Mouse (Mus musculus) E14TG2a.4 (cell line): Measurements from ENCODE around the gene Olfr736.

ENCODE experiments used
- H3K27me3 ChIP-seq: 2 replicates; pipeline ENCODE4 v1.6.1; 2014; ENCODE audit warnings: low read length, control low read depth; ENCODE audit not compliant: insufficient read depth
- H3K36me3 ChIP-seq: 2 replicates; pipeline ENCODE4 v1.6.1; 2014; ENCODE audit warnings: low read length, control low read depth; ENCODE audit not compliant: insufficient read depth
- H3K4me1 ChIP-seq: replicated peaks from 2 replicates; pipeline ENCODE4 v1.6.1; 2014; ENCODE audit warnings: low read depth, low read length, control low read depth
- H3K4me3 ChIP-seq: replicated peaks from 2 replicates; pipeline ENCODE4 v1.5.1; 2014; ENCODE audit warnings: mild to moderate bottlenecking, low read length
- H3K9me3 ChIP-seq: 2 replicates; pipeline ENCODE4 v1.6.1; 2014; ENCODE audit warnings: low read length, control low read depth
- CTCF ChIP-seq: conservative IDR thresholded peaks from 2 replicates; pipeline ENCODE4 v1.5.1; 2014; ENCODE audit warnings: low read length
- NANOG ChIP-seq: IDR thresholded peaks from 2 replicates; pipeline ENCODE4 v1.6.1; 2014; ENCODE audit warnings: borderline replicate concordance, low read length, mixed read lengths
- POU5F1 ChIP-seq: IDR thresholded peaks from 2 replicates; pipeline ENCODE4 v1.6.1; 2014; ENCODE audit warnings: low read length, borderline replicate concordance

The Olfr736 gene

GRCm38 (mm10) chr14:50380863-50381262 is at the start of gene Olfr736:
TSS of gene Olfr736 (plus strand) at chr14:50381163.
- Histone ChIP-seq H3K27me3 (no peaks in the 10 kb centered on the region), H3K9me3 (no peaks in the 10 kb centered on the region), H3K36me3 (no peaks in the 10 kb centered on the region), H3K4me3 (no peak within 1 kb of the TSS), H3K4me1 (no peaks in the 10 kb centered on the region)
- no peak for TF ChIP-seq POU5F1
- no peak for TF ChIP-seq NANOG
- no peak for TF ChIP-seq CTCF

GRCm38 (mm10) chr14:50348796-50349195 is 32.2 kb upstream of the Olfr736 start, which contains the start of gene Olfr735:
TSS of gene Olfr735 (minus strand) at chr14:50348872.
- no peak for TF ChIP-seq POU5F1
- no peak for TF ChIP-seq NANOG
- no peak for TF ChIP-seq CTCF
- H3K36me3 ChIP-seq = no peaks in the 10 kb centered on the region
- no peaks in the 10 kb centered on the region for H3K27me3 ChIP-seq
- no peak within 1 kb of the TSS for H3K4me3 ChIP-seq
- no peaks in the 10 kb centered on the region for H3K4me1 ChIP-seq
- no peaks in the 10 kb centered on the region for H3K9me3 ChIP-seq

- no peaks in the 10 kb centered on the region for H3K36me3 ChIP-seq
- H3K4me3 ChIP-seq = no peak overlapping the region
- H3K4me1 ChIP-seq = no peaks in the 10 kb centered on the region
- TF ChIP-seq CTCF (peak; percentile 59), NANOG (no peak)
- no peaks in the 10 kb centered on the region for H3K27me3 ChIP-seq
- H3K9me3 ChIP-seq = peaks cover 17% of the 10 kb centered on the region
These were observed 28.5 kb upstream of the Olfr736 start for GRCm38 (mm10) chr14:50352438-50352837.

GRCm38 (mm10) chr14:50356725-50357124 is 24.2 kb upstream of the Olfr736 start:
- Histone ChIP-seq H3K4me1 (no peaks in the 10 kb centered on the region), H3K4me3 (no peak overlapping the region), H3K36me3 (no peaks in the 10 kb centered on the region), H3K27me3 (no peaks in the 10 kb centered on the region), H3K9me3 (peaks cover 17% of the 10 kb centered on the region)
- TF ChIP-seq NANOG (no peak), CTCF (no peak), POU5F1 (no peak)

- Histone ChIP-seq H3K36me3 (no peaks in the 10 kb centered on the region), H3K27me3 (no peaks in the 10 kb centered on the region), H3K4me3 (no peak within 1 kb of the TSS), H3K4me1 (no peaks in the 10 kb centered on the region), H3K9me3 (peaks cover 17% of the 10 kb centered on the region)
- no peak for TF ChIP-seq NANOG
These were observed 23.4 kb upstream of the Olfr736 start, which contains the start of gene Tlr11 for GRCm38 (mm10) chr14:50357593-50357992. TSS of gene Tlr11 (plus strand) at chr14:50357914.

GRCm38 (mm10) chr14:50360480-50360879 is 20.5 kb upstream of the Olfr736 start:
- TF ChIP-seq NANOG (no peak), POU5F1 (no peak), CTCF (no peak)
- no peaks in the 10 kb centered on the region for H3K36me3 ChIP-seq

GRCm38 (mm10) chr14:50363561-50363960 is 17.4 kb upstream of the Olfr736 start:
- Histone ChIP-seq H3K4me1 (no peaks in the 10 kb centered on the region), H3K9me3 (no peaks in the 10 kb centered on the region), H3K36me3 (no peaks in the 10 kb centered on the region), H3K27me3 (no peaks in the 10 kb centered on the region), H3K4me3 (no peak overlapping the region)
- TF ChIP-seq CTCF = no peak
- no peak for TF ChIP-seq POU5F1
- TF ChIP-seq NANOG = no peak

More at GRCm38 (mm10) chr14:50360480-50360879, 20.5 kb upstream of the Olfr736 start:
- no peaks in the 10 kb centered on the region for H3K27me3 ChIP-seq
- H3K4me1 ChIP-seq = no peaks in the 10 kb centered on the region
- H3K4me3 ChIP-seq = no peak overlapping the region
- peaks cover 4% of the 10 kb centered on the region; the same call in 1 of the 2 replicates for H3K9me3 ChIP-seq

- no peak within 1 kb of the TSS for H3K4me3 ChIP-seq
- no peaks in the 10 kb centered on the region for H3K9me3 ChIP-seq
- TF ChIP-seq NANOG (no peak), POU5F1 (no peak), CTCF (no peak)
- no peaks in the 10 kb centered on the region for H3K27me3 ChIP-seq
- no peaks in the 10 kb centered on the region for H3K36me3 ChIP-seq
- no peaks in the 10 kb centered on the region for H3K4me1 ChIP-seq
These were observed 26.3 kb downstream of the Olfr736 start, which contains the start of gene Olfr738 for GRCm38 (mm10) chr14:50407268-50407667. TSS of gene Olfr738 (plus strand) at chr14:50407568.

GRCm38 (mm10) chr14:50418326-50418725 is 37.4 kb downstream of the Olfr736 start, which contains the start of gene Olfr739:
TSS of gene Olfr739 (plus strand) at chr14:50418626.
- Histone ChIP-seq H3K4me3 (no peak within 1 kb of the TSS), H3K27me3 (no peaks in the 10 kb centered on the region), H3K36me3 (no peaks in the 10 kb centered on the region), H3K9me3 (no peaks in the 10 kb centered on the region), H3K4me1 (no peaks in the 10 kb centered on the region)
- no peak for TF ChIP-seq NANOG
- TF ChIP-seq POU5F1 = no peak
- no peak for TF ChIP-seq CTCF
